In the genomic region with DNA sequence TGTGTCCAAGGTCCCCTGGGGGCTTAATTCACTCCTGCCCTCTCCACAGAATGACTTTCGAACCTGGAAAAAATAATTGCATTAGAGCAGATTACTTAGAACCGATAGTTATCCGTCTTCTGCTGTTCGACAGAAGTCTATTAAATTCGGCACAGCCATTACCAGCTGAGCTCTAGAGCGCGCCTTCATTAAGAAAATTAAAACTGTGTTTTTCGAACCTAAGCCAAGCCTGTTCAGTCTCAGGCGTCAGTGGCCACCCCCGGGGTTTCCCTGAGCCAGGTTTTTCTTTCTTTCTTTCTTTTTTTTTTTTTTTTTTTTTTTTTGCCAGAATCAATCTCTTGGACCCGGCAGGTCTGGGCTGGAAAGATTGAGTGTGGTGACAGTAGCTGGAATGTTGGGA, we compare ENCODE assay signal across 10 mouse cellular contexts.
DNase-seq lines count a peak whose midpoint lies in the region; ATAC-seq and TF ChIP-seq lines count a peak whose summit lies in the region.
"Had no signal": no experiment of that assay in that cellular context is flagged by ENCODE, and none has a peak within 500 bp of the region (broad histone marks: within the 10 kb centered on the region; RNA-seq: fewer than 3 reads in every experiment).

No protein-coding gene starts in this region.

- ATAC-seq in kidney, embryonic 15.5 days (replicated peaks; ENCODE audit: low FRiP score) = no peak
- no peak for ATAC-seq in intestine, postnatal 0 days
- ATAC-seq in neural tube, embryonic 13.5 days (ENCODE audit: low read depth) = no peak
- ATAC-seq: inflammation-experienced regulatory T-cells, adult 6 months had no signal

- peak overlapping the region; percentile 69 for H3K4me2 ChIP-seq in kidney, embryonic 15.5 days
- H3K4me2 ChIP-seq in intestine, postnatal 0 days (replicated peaks; ENCODE audit: low read depth) = no peak overlapping the region; the same call in 1 of the 2 replicates
- H3K4me2 ChIP-seq in neural tube, embryonic 13.5 days = peak overlapping the region; percentile 58
- H3K4me2 ChIP-seq: liver, embryonic 15.5 days had no signal

- H3K9ac ChIP-seq in kidney, embryonic 15.5 days = no peak overlapping the region
- H3K9ac ChIP-seq in intestine, postnatal 0 days (ENCODE audit: low read depth, low read length) = no peak overlapping the region
- peak overlapping the region; percentile 56 for H3K9ac ChIP-seq in neural tube, embryonic 13.5 days
- H3K9ac ChIP-seq: liver, embryonic 15.5 days had no signal

- peak overlapping the region; percentile 35 for H3K4me3 ChIP-seq in kidney, embryonic 15.5 days (replicated peaks)
- H3K4me3 ChIP-seq in forebrain, embryonic 10.5 days = peak overlapping the region; percentile 48
- 0 out of 2 replicates have a peak overlapping the region, but pooled peaks have one; percentile 17 for H3K4me3 ChIP-seq in intestine, postnatal 0 days (ENCODE audit: low read depth, low read length)
- H3K4me3 ChIP-seq in neural tube, embryonic 13.5 days = peak overlapping the region; percentile 29
- H3K4me3 ChIP-seq: liver, embryonic 15.5 days had no signal

- peaks cover 50% of the 10 kb centered on the region for H3K4me1 ChIP-seq in kidney, embryonic 15.5 days
- H3K4me1 ChIP-seq in forebrain, embryonic 10.5 days = peaks cover 50% of the 10 kb centered on the region
- no peaks in the 10 kb centered on the region for H3K4me1 ChIP-seq in intestine, postnatal 0 days (replicated peaks; ENCODE audit: control insufficient read depth, insufficient read depth, low read length)
- H3K4me1 ChIP-seq in neural tube, embryonic 13.5 days (replicated peaks) = peaks cover 47% of the 10 kb centered on the region
- H3K4me1 ChIP-seq: liver, embryonic 15.5 days had no signal

- H3K9me3 ChIP-seq in kidney, embryonic 15.5 days (replicated peaks) = no peaks in the 10 kb centered on the region
- no peaks in the 10 kb centered on the region for H3K9me3 ChIP-seq in forebrain, embryonic 10.5 days
- H3K9me3 ChIP-seq in intestine, postnatal 0 days (ENCODE audit: control insufficient read depth) = no peaks in the 10 kb centered on the region
- H3K9me3 ChIP-seq in neural tube, embryonic 13.5 days = no peaks in the 10 kb centered on the region
- H3K9me3 ChIP-seq: liver, embryonic 15.5 days had no signal

- DNase-seq in kidney, adult 18-20 months = no peak
- no peak for DNase-seq in forebrain, embryonic 10.5 days (ENCODE audit: extremely low spot score, low spot score)
- DNase-seq in urinary bladder, postnatal 10 days (ENCODE audit: low spot score) = no peak
- no peak for DNase-seq in cerebellum, adult 11 months
- no peak for DNase-seq in thymus, postnatal 10 days (ENCODE audit: low spot score in 2 of 2)

- TF ChIP-seq CTCF in intestine, postnatal 0 days (IDR thresholded peaks at IDR 0.05; ENCODE audit: low read depth) = no peak

- H3K36me3 ChIP-seq in kidney, embryonic 15.5 days = no peaks in the 10 kb centered on the region
- H3K36me3 ChIP-seq in forebrain, embryonic 10.5 days (replicated peaks) = no peaks in the 10 kb centered on the region
- H3K36me3 ChIP-seq in intestine, postnatal 0 days (ENCODE audit: control insufficient read depth, insufficient read depth) = no peaks in the 10 kb centered on the region
- no peaks in the 10 kb centered on the region for H3K36me3 ChIP-seq in neural tube, embryonic 13.5 days
- H3K36me3 ChIP-seq: liver, embryonic 15.5 days had no signal

- no peak overlapping the region for H3K27ac ChIP-seq in kidney, embryonic 15.5 days
- no peak overlapping the region for H3K27ac ChIP-seq in forebrain, embryonic 10.5 days
- H3K27ac ChIP-seq in intestine, postnatal 0 days (ENCODE audit: low read depth, low read length) = no peak overlapping the region
- no peak overlapping the region for H3K27ac ChIP-seq in neural tube, embryonic 13.5 days (replicated peaks)
- H3K27ac ChIP-seq: liver, embryonic 15.5 days had no signal

- 26% methylated on average over 11 of the region's 11 CpGs for WGBS in kidney, embryonic 15.5 days
- WGBS in forebrain, embryonic 10.5 days = 17% methylated on average over 11 of the region's 11 CpGs
- WGBS in intestine, postnatal 0 days = 41% methylated on average over 11 of the region's 11 CpGs
- 14% methylated on average over 11 of the region's 11 CpGs for WGBS in neural tube, embryonic 13.5 days

- H3K27me3 ChIP-seq in kidney, embryonic 15.5 days = peaks cover 8% of the 10 kb centered on the region
- H3K27me3 ChIP-seq in forebrain, embryonic 10.5 days (ENCODE audit: poor library complexity, severe bottlenecking) = peaks cover 79% of the 10 kb centered on the region
- peaks cover 55% of the 10 kb centered on the region for H3K27me3 ChIP-seq in intestine, postnatal 0 days (replicated peaks; ENCODE audit: control insufficient read depth, insufficient read depth, low read length)
- H3K27me3 ChIP-seq in neural tube, embryonic 13.5 days = peaks cover 33% of the 10 kb centered on the region
